Mouse (Mus musculus) kidney, postnatal 25 days (tissue): ENCODE results near the gene Gm128.
"Not testable (repeated sequence)": the region's sequence is repeated elsewhere in the genome, so short reads cannot be mapped to it uniquely, and the experiment has no call there.

Source experiments
- DNase-seq, 2 experiments: peaks; one replicate each; pipeline ENCODE4 v3.0.0; 2021; ENCODE audit warnings: mixed read lengths in 2 of 2

The Gm128 gene

GRCm38 (mm10) chr3:95230495-95231297, 10.7 kb downstream of the Gm128 start:
- DNase-seq: peak; percentile 44 to 76

DNA sequence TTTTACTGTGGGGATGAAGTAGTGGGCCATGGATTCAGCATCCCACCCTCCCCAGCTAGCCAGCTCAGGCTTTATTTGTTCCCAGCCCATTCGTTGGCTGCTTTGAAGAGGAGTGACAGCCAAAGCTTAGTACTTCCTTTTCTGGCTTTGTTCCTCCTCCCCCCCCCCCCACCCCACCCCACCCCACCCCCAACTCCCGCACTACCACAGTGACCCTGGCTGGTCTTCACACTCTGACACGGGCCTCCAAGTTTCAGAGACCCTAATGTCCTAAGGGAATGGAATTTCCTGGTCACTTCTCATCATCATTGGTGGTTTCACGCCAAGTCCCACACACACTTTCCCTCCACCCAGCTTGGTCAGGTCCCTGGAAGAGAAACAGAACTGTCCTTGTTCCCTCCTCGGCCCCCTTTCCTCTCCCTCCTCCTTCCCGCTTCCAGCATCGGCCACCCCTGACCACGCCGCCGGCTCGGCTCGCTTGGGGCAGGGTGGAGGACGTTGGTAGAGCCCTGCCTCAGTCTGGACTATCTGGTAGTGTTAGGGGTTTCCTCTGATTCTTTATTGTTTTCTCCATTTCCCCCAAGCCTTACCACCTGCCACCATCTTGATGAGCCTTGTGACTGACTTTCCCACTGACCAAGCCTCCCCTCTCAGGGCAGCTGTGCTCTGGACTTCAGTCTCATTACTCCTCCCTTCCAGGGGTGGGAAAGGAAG, 11.5 kb downstream of the Gm128 start:
- DNase-seq: peak; percentile 61 to 78

DNA sequence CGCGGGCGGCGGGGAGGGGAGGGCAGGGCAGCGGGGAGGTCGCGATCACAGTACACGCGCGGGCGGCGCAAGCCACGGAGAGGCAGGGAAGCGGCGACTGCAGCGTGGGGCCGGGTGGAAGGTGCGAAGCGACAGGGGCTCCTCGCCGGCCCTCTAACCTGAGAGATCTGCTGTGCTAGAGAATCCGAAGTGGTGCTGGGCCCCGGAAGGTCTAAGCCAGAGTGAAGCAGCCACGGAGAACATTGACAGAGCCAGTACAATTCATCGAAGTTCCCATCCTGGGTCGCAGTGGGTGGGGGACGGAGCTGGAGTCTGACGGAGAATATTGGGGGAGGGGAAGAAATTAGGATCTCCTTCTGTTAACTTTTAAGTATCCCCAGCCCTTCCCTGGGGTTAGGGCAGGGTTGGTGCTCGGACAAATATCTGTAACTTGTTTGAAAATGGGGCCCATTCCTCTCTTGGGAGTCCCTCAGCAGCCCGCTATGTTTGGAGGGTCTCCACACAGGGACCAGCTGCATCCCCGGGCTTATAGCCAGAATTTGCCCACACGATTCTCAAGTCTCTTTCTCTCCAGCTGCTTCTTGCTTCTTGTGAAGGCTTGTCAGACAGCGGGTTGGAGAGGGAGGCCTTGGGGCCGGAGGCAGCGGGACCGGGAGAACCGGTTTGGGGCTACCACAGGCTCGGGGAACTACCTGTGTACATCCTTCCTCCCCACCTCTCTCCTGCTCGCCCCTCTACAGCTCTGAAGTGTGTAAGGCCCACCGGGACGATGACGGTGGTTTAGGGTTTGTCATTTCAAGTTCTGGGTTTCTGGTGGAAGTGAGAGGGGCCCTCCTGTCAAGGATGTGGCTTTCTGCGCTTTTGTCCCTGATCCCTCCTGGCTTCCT, 12.3 kb downstream of the Gm128 start:
- DNase-seq: peak; percentile 52 to 80

- peak; percentile 87 to 95 for DNase-seq
Measured at GRCm38 (mm10) chr3:95228148-95228893, 13.1 kb downstream of the Gm128 start, which contains the start of gene Cdc42se1. Cdc42se1 (plus strand) TSS chr3:95228732.

GRCm38 (mm10) chr3:95227214-95227613, 14.2 kb downstream of the Gm128 start:
- no peak for DNase-seq

- DNase-seq: peak; percentile 66 to 79
Measured at GRCm38 (mm10) chr3:95224295-95224694, 17.1 kb downstream of the Gm128 start.

DNA sequence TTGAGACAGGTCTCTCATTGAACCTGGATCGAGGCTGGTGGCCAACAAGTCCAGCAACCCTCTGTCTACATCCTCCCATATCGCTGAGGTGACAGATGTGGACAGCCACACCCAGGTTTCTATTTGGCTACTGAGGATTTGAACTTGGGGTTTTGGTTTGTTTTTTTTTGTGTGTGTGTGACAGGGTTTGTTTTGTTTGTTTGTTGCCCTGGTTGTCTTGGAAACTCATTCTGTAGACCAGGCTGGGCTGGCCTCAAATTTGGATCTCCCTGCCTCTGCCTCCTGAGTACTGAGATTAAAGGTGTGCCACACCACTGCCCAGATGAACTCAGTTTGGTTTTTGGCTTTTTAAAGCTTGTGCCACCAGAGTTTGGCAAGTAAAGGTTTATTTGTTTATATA, 18.4 kb downstream of the Gm128 start:
- DNase-seq: no peak

- peak in 1 of 2 experiments; percentile 45 for DNase-seq
Measured at GRCm38 (mm10) chr3:95218466-95219137, 22.8 kb downstream of the Gm128 start.

DNA sequence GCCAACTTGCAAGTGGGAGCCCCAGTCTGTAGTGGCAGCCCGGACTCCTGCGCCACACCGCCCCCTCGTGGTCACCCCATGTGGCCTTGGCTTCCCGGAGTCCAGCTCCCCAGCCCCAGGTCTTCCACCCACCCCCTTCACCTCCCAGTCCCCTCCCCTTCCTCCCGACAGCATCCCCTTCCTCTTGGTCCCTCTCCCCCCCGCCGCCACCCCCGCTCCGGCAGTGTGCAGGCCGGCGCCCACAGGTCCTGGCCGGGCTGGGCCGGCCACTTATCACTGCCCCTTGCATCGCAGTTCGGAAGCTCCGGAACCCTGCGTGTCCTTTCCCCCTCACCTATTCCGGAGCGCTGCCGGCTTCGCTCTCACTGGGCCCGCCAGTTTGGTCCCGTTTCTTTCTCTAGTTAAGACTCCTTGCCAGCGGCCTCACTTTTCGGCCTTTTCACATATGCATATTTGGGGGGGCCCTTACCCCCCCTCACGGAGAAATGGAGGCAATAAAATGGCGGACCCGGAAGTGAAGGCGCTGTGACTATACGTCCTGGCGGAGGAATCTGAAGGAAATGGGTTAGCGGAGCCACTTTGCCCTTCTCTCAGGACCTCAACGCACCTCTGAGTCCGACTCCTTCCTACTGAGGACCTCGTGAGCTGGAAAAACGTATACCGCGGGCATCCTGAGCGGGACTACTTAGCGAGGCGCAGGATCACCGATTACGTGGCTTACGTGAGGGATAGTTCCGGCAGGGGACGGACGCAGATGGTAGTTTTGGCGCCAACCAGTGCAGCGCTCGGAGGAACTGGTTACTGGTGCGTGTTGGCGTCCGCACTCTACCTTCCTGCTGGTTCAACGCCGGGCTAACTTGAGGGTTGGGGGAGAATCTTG, 23.9 kb downstream of the Gm128 start, which contains the start of gene Gabpb2:
TSS of gene Gabpb2 (minus strand) at position 662 of the 880 bp plus-strand sequence.
- peak; percentile 97 for DNase-seq

GRCm38 (mm10) chr3:95216655-95217254, 24.6 kb downstream of the Gm128 start:
- no peak for DNase-seq

DNA sequence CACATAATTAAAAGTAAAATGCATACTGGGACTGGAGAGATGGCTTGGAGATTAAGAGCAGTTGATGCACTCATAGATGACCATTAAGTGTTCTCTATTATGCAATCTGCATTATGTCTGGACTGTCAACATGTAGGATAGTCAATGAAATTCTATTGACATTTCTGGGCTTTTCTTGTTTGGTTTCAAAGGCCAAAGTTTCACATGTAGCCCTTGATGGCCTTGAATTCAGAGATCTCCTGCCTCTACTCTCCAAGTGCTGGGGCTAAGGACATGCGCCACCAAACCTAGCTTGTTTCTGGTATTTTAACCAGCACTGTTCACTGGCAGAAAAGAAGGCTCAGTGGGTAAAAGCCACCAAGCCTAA, 27.8 kb downstream of the Gm128 start:
- DNase-seq: no peak

- not testable (repeated sequence) for DNase-seq
Measured at GRCm38 (mm10) chr3:95212889-95213608, 28.3 kb downstream of the Gm128 start.

DNA sequence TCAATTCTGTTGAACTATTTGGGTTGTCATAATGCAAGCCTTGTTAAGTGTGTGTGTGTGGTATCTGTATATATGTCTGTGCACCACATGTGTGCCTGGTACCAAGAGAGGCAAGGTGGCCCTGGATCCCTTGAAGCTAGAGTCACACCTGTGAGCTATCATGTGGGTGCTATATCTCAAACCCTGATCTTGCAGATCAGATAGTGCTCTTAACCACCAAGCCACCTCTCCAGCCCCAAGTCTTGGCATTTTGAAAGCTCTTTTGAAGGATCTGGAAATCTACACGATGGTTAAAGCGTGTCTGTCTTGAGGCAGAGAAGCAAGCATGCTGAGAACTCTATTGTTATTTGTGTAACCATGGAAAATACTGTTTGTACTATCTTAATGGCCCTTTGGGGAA, 30.8 kb downstream of the Gm128 start:
- no peak for DNase-seq

- DNase-seq: no peak
Measured at GRCm38 (mm10) chr3:95208286-95208685, 33.1 kb downstream of the Gm128 start.

DNA sequence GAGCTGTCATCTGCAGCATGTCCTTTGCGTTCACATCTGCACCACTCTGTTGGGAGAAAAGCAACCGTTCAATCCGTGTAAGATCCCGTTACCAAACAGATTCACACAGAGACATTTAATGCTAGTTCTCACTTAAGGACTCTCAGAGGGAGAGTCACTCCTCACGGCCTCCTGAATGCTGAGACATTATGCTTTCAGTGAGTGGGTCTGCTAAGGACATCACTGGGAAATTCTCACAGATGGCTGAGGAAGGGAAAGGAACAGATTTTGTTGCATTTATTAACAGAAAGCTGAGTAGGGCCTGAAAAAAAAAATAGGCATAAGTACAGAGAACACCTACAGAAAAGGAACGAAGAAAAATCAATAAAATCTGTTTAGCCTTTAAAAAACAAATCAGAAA, 37.5 kb downstream of the Gm128 start:
- DNase-seq: no peak

DNA sequence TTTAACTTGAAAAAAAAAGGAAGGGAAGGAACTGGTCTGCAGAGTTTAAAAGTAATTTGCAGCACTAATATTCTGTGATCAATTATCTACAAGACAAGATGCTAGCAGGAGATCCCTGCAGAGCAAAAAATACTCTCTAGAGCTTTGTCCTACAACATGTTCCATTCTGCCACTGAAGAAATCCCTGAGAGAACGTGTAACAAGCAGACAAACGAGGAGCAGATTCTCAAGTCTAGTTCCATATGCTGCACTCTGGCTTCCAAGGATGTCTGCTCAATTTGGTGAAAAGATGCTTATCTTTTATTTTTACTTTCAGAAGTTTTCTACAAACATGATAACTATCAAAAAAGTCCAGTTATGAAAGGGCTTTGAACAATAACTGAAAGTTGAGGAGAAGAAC, 40.8 kb downstream of the Gm128 start:
- DNase-seq: no peak

DNA sequence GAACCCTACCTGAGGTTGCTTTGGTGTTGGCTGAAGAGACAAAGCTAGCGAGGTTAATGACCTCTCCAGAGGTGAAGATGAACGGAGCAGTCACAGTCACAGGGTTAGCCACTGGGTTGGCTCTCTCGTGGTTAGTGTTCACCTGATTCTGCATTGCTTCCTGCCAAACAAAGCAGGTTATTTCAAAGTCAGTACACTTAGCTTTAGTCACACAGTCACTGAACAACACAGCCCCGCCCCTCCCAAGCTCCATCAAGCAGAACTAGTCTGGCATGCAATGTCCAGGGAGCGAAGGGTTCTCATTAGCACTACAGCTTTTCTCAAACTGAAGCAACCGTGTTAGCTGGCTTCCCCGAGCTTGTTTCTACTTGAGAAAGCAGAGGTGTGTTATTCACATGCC, 41.3 kb downstream of the Gm128 start:
- peak; percentile 93 to 96 for DNase-seq

DNA sequence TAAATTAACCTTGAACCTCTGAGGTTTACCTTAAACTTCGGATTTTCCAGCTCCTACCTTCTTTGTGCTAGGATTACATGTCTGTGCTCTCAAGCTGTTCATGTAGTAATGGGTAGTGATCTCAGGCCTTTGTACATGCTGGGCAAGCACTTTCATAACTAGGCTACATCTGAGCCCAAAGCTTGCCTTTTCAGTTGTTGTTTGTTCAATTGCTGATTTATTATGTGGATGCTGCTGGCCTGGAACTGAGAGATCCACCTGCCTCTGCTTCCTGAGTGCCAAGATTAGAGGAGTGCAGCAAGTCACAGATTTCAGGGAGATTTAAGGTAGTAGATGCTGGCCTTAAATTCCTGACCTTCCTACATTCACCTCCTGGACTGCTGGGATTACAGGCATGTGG, 42.3 kb downstream of the Gm128 start:
- no peak for DNase-seq

- no peak for DNase-seq
Measured at GRCm38 (mm10) chr3:95195772-95196171, 45.6 kb downstream of the Gm128 start.
